Comparison of ENCODE assay signal across 9 mouse cellular contexts in the genomic region with DNA sequence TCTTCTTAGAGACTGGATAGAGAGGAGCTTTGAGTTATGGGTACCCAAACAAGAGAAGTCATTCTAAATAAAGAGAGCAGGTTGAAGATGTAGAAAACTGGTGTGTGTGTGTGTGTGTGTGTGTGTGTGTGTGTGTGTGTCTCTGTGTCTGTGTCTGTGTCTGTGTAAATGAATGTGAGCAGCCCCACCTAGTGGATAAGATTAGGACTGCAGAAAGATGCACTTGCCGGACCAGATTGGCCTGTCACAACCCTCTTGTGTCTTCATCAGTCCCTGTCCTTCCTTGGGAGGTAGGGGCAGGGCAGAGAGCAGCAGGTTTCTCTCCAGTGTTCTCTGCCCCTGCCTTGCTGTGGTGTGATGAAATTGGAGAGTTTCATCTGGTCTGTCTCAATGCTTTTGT. TPM values are rescaled to one million over a fixed set of nuclear protein-coding genes. Genes with fewer than 3 reads are reported as not detected.
DNase-seq lines count a peak whose midpoint lies in the region; ATAC-seq and TF ChIP-seq lines count a peak whose summit lies in the region.
"Had no signal": no experiment of that assay in that cellular context is flagged by ENCODE, and none has a peak within 500 bp of the region (broad histone marks: within the 10 kb centered on the region; RNA-seq: fewer than 3 reads in every experiment).

No protein-coding gene starts in this region.

- H3K4me3 ChIP-seq in heart, postnatal 0 days (ENCODE audit: low read depth, low read length): no peak overlapping the region
- H3K4me3 ChIP-seq: limb, embryonic 12.5 days had no signal

- peaks cover 18% of the 10 kb centered on the region for H3K4me1 ChIP-seq in heart, postnatal 0 days (ENCODE audit: control insufficient read depth, insufficient read depth)
- H3K4me1 ChIP-seq: limb, embryonic 12.5 days had no signal

- no peak for TF ChIP-seq EP300 in heart, postnatal 0 days (IDR thresholded peaks at IDR 0.05; ENCODE audit: low read depth)

- H3K9ac ChIP-seq in heart, postnatal 0 days (replicated peaks; ENCODE audit: low read depth, low read length): no peak overlapping the region
- H3K9ac ChIP-seq: limb, embryonic 12.5 days had no signal

- peak; percentile 83 for TF ChIP-seq CTCF in heart, postnatal 0 days (IDR thresholded peaks at IDR 0.05; ENCODE audit: low read depth)

- no peaks in the 10 kb centered on the region for H3K27me3 ChIP-seq in heart, postnatal 0 days (ENCODE audit: control insufficient read depth, insufficient read depth, low read length)
- H3K27me3 ChIP-seq: limb, embryonic 12.5 days had no signal

- H3K4me2 ChIP-seq in heart, postnatal 0 days (ENCODE audit: low read depth, low read length): no peak overlapping the region
- H3K4me2 ChIP-seq: limb, embryonic 12.5 days had no signal

- no peak for DNase-seq in heart, postnatal 0 days (ENCODE audit: low spot score)
- DNase-seq in heart, adult 8-10 months (ENCODE audit: low spot score): no peak
- DNase-seq in A20 (ENCODE audit: low read depth, low spot score): peak; percentile 72
- DNase-seq in Muller cell, postnatal 12 days (ENCODE audit: inconsistent ontology term): peak; percentile 49
- peak; percentile 57 for DNase-seq in lung, postnatal 10 days
- DNase-seq in gastrocnemius, adult 18-20 months (ENCODE audit: low spot score): no peak

- H3K36me3 ChIP-seq in heart, postnatal 0 days (replicated peaks; ENCODE audit: control insufficient read depth, insufficient read depth, low read length): no peaks in the 10 kb centered on the region
- H3K36me3 ChIP-seq: limb, embryonic 12.5 days had no signal

- ATAC-seq in heart, postnatal 0 days (ENCODE audit: insufficient read depth, low read depth): peak; percentile 47; the same call in 1 of the 2 replicates
- ATAC-seq in granulocyte monocyte progenitor cell, adult 5-6 weeks (replicated peaks; ENCODE audit: poor library complexity, severe bottlenecking): peak; percentile 77
- no peak for ATAC-seq in monocyte, adult 5-6 weeks (replicated peaks; ENCODE audit: insufficient number of reproducible peaks, low FRiP score, low TSS enrichment, poor library complexity, severe bottlenecking)

- no peak overlapping the region for H3K27ac ChIP-seq in heart, postnatal 0 days (ENCODE audit: low read depth)
- H3K27ac ChIP-seq: limb, embryonic 12.5 days had no signal

- WGBS in heart, postnatal 0 days: 12% methylated on average over 1 of the region's 1 CpGs

- no peaks in the 10 kb centered on the region for H3K9me3 ChIP-seq in heart, postnatal 0 days (replicated peaks; ENCODE audit: control insufficient read depth, low read length)
- H3K9me3 ChIP-seq: limb, embryonic 12.5 days had no signal

RNA-seq across cellular contexts. Expression of a gene that starts 7.2 kb away (rescaled TPM):
- total RNA-seq in heart, postnatal 0 days (2014; rRNA removed; ENCODE audit: low replicate concordance): 1,865 and 1,929 TPM in 2 replicates
- polyA plus RNA-seq in heart, postnatal 0 days (2015; fragmentation: Nextera tagmentation; extraction: Ambion mirVana): 13,184 and 14,025 TPM in 2 replicates
- total RNA-seq in heart, adult 8-10 months (2022): over 10,000 TPM in 2 of 4 experiments, 1,000 to 10,000 TPM in 2; 8,821 to 11,650 (median 10,060) TPM
- not detected in 2 replicates for total RNA-seq in granulocyte monocyte progenitor cell, adult 5-6 weeks (2014; fragmentation: Nextera tagmentation)
- total RNA-seq in granulocyte monocyte progenitor cell, adult 5-6 weeks (2017): not detected in 2 replicates
- not detected in 3 replicates for total RNA-seq in monocyte, adult 5-6 weeks (2017)
- total RNA-seq in gastrocnemius, adult 18-20 months (2021): 1 to 10 TPM; 3.3 to 4.3 TPM

RNA-seq across cellular contexts. Expression of a gene that starts 10.5 kb away (rescaled TPM):
- 4.4 and 32.9 TPM in 2 replicates for total RNA-seq in heart, postnatal 0 days (2014; rRNA removed; ENCODE audit: low replicate concordance)
- 9.1 and 11.1 TPM in 2 replicates for polyA plus RNA-seq in heart, postnatal 0 days (2015; fragmentation: Nextera tagmentation; extraction: Ambion mirVana)
- 1 to 10 TPM; 5.0 to 8.6 (median 5.5) TPM for total RNA-seq in heart, adult 8-10 months (2022)
- total RNA-seq in granulocyte monocyte progenitor cell, adult 5-6 weeks (2014; fragmentation: Nextera tagmentation): not detected in 2 replicates
- not detected in 2 replicates for total RNA-seq in granulocyte monocyte progenitor cell, adult 5-6 weeks (2017)
- total RNA-seq in monocyte, adult 5-6 weeks (2017): 0.29 TPM in 1 of 3 replicates, not detected in the others
- total RNA-seq in gastrocnemius, adult 18-20 months (2021): under 1 TPM in 1 of 2 experiments, not detected in 1; 0.09 TPM

RNA-seq across cellular contexts. Expression of a gene that starts 49.7 kb away (rescaled TPM):
- 4,186 and 4,592 TPM in 2 replicates for total RNA-seq in heart, postnatal 0 days (2014; rRNA removed; ENCODE audit: low replicate concordance)
- 4,392 and 4,399 TPM in 2 replicates for polyA plus RNA-seq in heart, postnatal 0 days (2015; fragmentation: Nextera tagmentation; extraction: Ambion mirVana)
- 1 to 10 TPM in 2 of 4 experiments, under 1 TPM in 2; 0.44 to 2.4 (median 1.1) TPM for total RNA-seq in heart, adult 8-10 months (2022)
- total RNA-seq in granulocyte monocyte progenitor cell, adult 5-6 weeks (2014; fragmentation: Nextera tagmentation): not detected in 2 replicates
- total RNA-seq in granulocyte monocyte progenitor cell, adult 5-6 weeks (2017): not detected in 2 replicates
- total RNA-seq in monocyte, adult 5-6 weeks (2017): 0.97 to 3.4 TPM in 2 of 3 replicates, not detected in the other
- total RNA-seq in gastrocnemius, adult 18-20 months (2021): 100 to 1,000 TPM; 310 to 354 TPM

Comparison
In these comparisons a context has a peak if more than half of its experiments do, and no peak if none do; other contexts are left out.
1. RNA of a gene that starts 49.7 kb away (total RNA-seq): 4,186 to 4,592 TPM in heart, postnatal 0 days and 310 to 354 TPM in gastrocnemius, adult 18-20 months; 0.44 to 2.4 TPM in heart, adult 8-10 months, not detected in granulocyte monocyte progenitor cell, adult 5-6 weeks and 0.97 to 3.4 TPM in monocyte, adult 5-6 weeks; every median in the first group is over 10 times any median in the second.
2. DNase-seq: peak in A20 (single experiment), Muller cell, postnatal 12 days (single experiment) and lung, postnatal 10 days (single experiment); none in heart, postnatal 0 days (single experiment), heart, adult 8-10 months (single experiment) and gastrocnemius, adult 18-20 months (single experiment).
3. RNA of a gene that starts 7.2 kb away (total RNA-seq): 8,821 to 11,650 TPM in heart, adult 8-10 months and 1,865 to 1,929 TPM in heart, postnatal 0 days; 3.3 to 4.3 TPM in gastrocnemius, adult 18-20 months, not detected in granulocyte monocyte progenitor cell, adult 5-6 weeks and not detected in monocyte, adult 5-6 weeks; every median in the first group is over 100 times any median in the second.